Mouse (Mus musculus): ENCODE measurements around the gene Asna1. TPM values are rescaled to one million over a fixed set of nuclear protein-coding genes. Genes with fewer than 3 reads are reported as not detected.

Gene Asna1
- total and polyA plus RNA-seq, 3 experiments = 109 to 127 (median 119) TPM

GRCm38 (mm10) chr8:84994375-84994774 lies 30.7 kb downstream of the Asna1 start:
- H3K36me3 ChIP-seq (replicated peaks in 1 of 2; ENCODE audit: control insufficient read depth in 1 of 2, insufficient read depth in 1 of 2, low read length in 1 of 2) = peaks cover 22 to 58% of the 10 kb centered on the region in 2 experiments
- H3K4me2 ChIP-seq (ENCODE audit: insufficient read depth, low read depth, poor library complexity, severe bottlenecking) = no peak overlapping the region
- TF ChIP-seq TBP (conservative IDR thresholded peaks at IDR 0.05; ENCODE audit: low read depth, low read length) (no peak), MAX (IDR thresholded peaks at IDR 0.05; ENCODE audit: low read length) (no peak), JUND (conservative IDR thresholded peaks at IDR 0.05; ENCODE audit: low read depth, low read length) (no peak)
- in situ Hi-C loops (cut with MboI; ENCODE audit: low pct_ligation_motif_present, low pct_unique_long_range_greater_than_20kb, low sequenced_read_pairs) (loop anchor here (5.0 kb wide), 1 partner anchor 33 kb away; the partner anchor contains the start of genes Asna1 and Trir), dilution Hi-C loops (cut with MboI; ENCODE audit: extremely low pct_ligation_motif_present, extremely low pct_unique_long_range_greater_than_20kb, low sequenced_read_pairs) (no loop called here)
- no peaks in the 10 kb centered on the region for H3K9me3 ChIP-seq (replicated peaks; ENCODE audit: low read length)
- H3K27me3 ChIP-seq (replicated peaks) = no peaks in the 10 kb centered on the region
- H3K27ac ChIP-seq (ENCODE audit: insufficient read depth, low read depth) = no peak overlapping the region
- H3K4me3 ChIP-seq (replicated peaks in 1 of 3; ENCODE audit: low read depth in 2 of 3, low read length in 2 of 3, poor library complexity in 1 of 3) = no peak overlapping the region
- H3K79me2 ChIP-seq (replicated peaks; ENCODE audit: control insufficient read depth, extremely low read depth, insufficient read depth, poor library complexity, severe bottlenecking) = no peaks in the 10 kb centered on the region
- DNase-seq (ENCODE audit: extremely low read depth) = no peak
- H3K4me1 ChIP-seq (ENCODE audit: control insufficient read depth in 1 of 2, insufficient read depth in 2 of 2) = peaks cover 10 to 27% of the 10 kb centered on the region in 2 experiments
- no peak overlapping the region for H3K9ac ChIP-seq (ENCODE audit: insufficient read depth, low read depth)

- H3K9ac ChIP-seq (ENCODE audit: insufficient read depth, low read depth) = peak overlapping the region; percentile 78
- H3K27ac ChIP-seq (ENCODE audit: insufficient read depth, low read depth) = peak overlapping the region; percentile 10; the same call in 1 of the 2 replicates
- no peaks in the 10 kb centered on the region for H3K79me2 ChIP-seq (replicated peaks; ENCODE audit: control insufficient read depth, extremely low read depth, insufficient read depth, poor library complexity, severe bottlenecking)
- DNase-seq (ENCODE audit: extremely low read depth) = peak; percentile 63
- H3K27me3 ChIP-seq (replicated peaks) = no peaks in the 10 kb centered on the region
- peak overlapping the region; percentile 55 for H3K4me2 ChIP-seq (ENCODE audit: insufficient read depth, low read depth, poor library complexity, severe bottlenecking)
- TF ChIP-seq MXI1 (IDR thresholded peaks at IDR 0.05; ENCODE audit: low read depth, low read length) = no peak
- no peak for TF ChIP-seq MAFK (IDR thresholded peaks at IDR 0.05; ENCODE audit: insufficient replicate concordance, low read length)
- no peak for TF ChIP-seq ZNF384 (IDR thresholded peaks at IDR 0.05; ENCODE audit: low read depth, low read length)
- peak; percentile 53 for TF ChIP-seq USF1 (IDR thresholded peaks at IDR 0.05; ENCODE audit: low read depth, low read length)
- no peak for TF ChIP-seq POLR2AphosphoS2 (IDR thresholded peaks at IDR 0.05; ENCODE audit: low read depth, low read length)
- peaks cover 11 to 33% of the 10 kb centered on the region in 2 experiments for H3K36me3 ChIP-seq (replicated peaks in 1 of 2; ENCODE audit: control insufficient read depth in 1 of 2, insufficient read depth in 1 of 2, low read length in 1 of 2)
- dilution Hi-C loops (cut with MboI; ENCODE audit: extremely low pct_ligation_motif_present, extremely low pct_unique_long_range_greater_than_20kb, low sequenced_read_pairs) (no loop called here), in situ Hi-C loops (cut with MboI; ENCODE audit: low pct_ligation_motif_present, low pct_unique_long_range_greater_than_20kb, low sequenced_read_pairs) (loop anchor here (5.0 kb wide), 1 partner anchor 36 kb away; the partner anchor contains the start of genes Asna1 and Trir)
- no peaks in the 10 kb centered on the region for H3K9me3 ChIP-seq (replicated peaks; ENCODE audit: low read length)
- peaks cover 22 to 40% of the 10 kb centered on the region in 2 experiments for H3K4me1 ChIP-seq (ENCODE audit: control insufficient read depth in 1 of 2, insufficient read depth in 2 of 2)
- peak overlapping the region; percentile 62 to 79 (median 70) for H3K4me3 ChIP-seq (replicated peaks in 1 of 3; ENCODE audit: low read depth in 2 of 3, low read length in 2 of 3, poor library complexity in 1 of 3)
Observed at GRCm38 (mm10) chr8:84990836-84991235, 34.2 kb downstream of the Asna1 start.

- Histone ChIP-seq H3K4me2 (ENCODE audit: insufficient read depth, low read depth, poor library complexity, severe bottlenecking) (peak within 1 kb of the TSS; percentile 81), H3K9me3 (replicated peaks; ENCODE audit: low read length) (no peaks in the 10 kb centered on the region), H3K79me2 (replicated peaks; ENCODE audit: control insufficient read depth, extremely low read depth, insufficient read depth, poor library complexity, severe bottlenecking) (no peaks in the 10 kb centered on the region), H3K4me3 (replicated peaks in 1 of 3; ENCODE audit: low read depth in 2 of 3, low read length in 2 of 3, poor library complexity in 1 of 3) (peak within 1 kb of the TSS; percentile 62 to 79 (median 70)), H3K36me3 (replicated peaks in 1 of 2; ENCODE audit: control insufficient read depth in 1 of 2, insufficient read depth in 1 of 2, low read length in 1 of 2) (peaks cover 7 to 28% of the 10 kb centered on the region in 2 experiments), H3K27me3 (replicated peaks) (no peaks in the 10 kb centered on the region), H3K27ac (ENCODE audit: insufficient read depth, low read depth) (peak within 1 kb of the TSS; percentile 55; the same call in 1 of the 2 replicates), H3K4me1 (ENCODE audit: control insufficient read depth in 1 of 2, insufficient read depth in 2 of 2) (peaks cover 22 to 40% of the 10 kb centered on the region in 2 experiments), H3K9ac (ENCODE audit: insufficient read depth, low read depth) (peak within 1 kb of the TSS; percentile 93)
- peak; percentile 99 for DNase-seq (ENCODE audit: extremely low read depth)
- in situ Hi-C loops (cut with MboI; ENCODE audit: low pct_ligation_motif_present, low pct_unique_long_range_greater_than_20kb, low sequenced_read_pairs) (loop anchor here (5.0 kb wide), 1 partner anchor 37 kb away; the partner anchor contains the start of genes Asna1 and Trir), dilution Hi-C loops (cut with MboI; ENCODE audit: extremely low pct_ligation_motif_present, extremely low pct_unique_long_range_greater_than_20kb, low sequenced_read_pairs) (no loop called here)
- TF ChIP-seq MYC (IDR thresholded peaks at IDR 0.05; ENCODE audit: low read depth, low read length) = peak; percentile 46; the same call in 1 of the 2 replicates
- no peak for TF ChIP-seq ZMIZ1 (IDR thresholded peaks at IDR 0.05; ENCODE audit: low read depth, low read length)
- TF ChIP-seq USF2 (conservative IDR thresholded peaks at IDR 0.05; ENCODE audit: low read depth, low read length) = peak; percentile 85
- TF ChIP-seq ZNF384 (IDR thresholded peaks at IDR 0.05; ENCODE audit: low read depth, low read length) = no peak
- no peak for TF ChIP-seq POLR2AphosphoS2 (IDR thresholded peaks at IDR 0.05; ENCODE audit: low read depth, low read length)
- no peak for TF ChIP-seq RCOR1 (conservative IDR thresholded peaks at IDR 0.05; ENCODE audit: low read depth, low read length)
- no peak for TF ChIP-seq ELF1 (IDR thresholded peaks at IDR 0.05; ENCODE audit: low read depth, low read length)
- no peak for TF ChIP-seq JUN (IDR thresholded peaks at IDR 0.05; ENCODE audit: insufficient read depth, low read depth, low read length)
- no peak for TF ChIP-seq CHD2 (IDR thresholded peaks at IDR 0.05; ENCODE audit: low read length)
- no peak for TF ChIP-seq KAT2A (IDR thresholded peaks at IDR 0.05; ENCODE audit: insufficient replicate concordance, low read length)
- no peak for TF ChIP-seq JUND (conservative IDR thresholded peaks at IDR 0.05; ENCODE audit: low read depth, low read length)
- 0 out of 2 replicates have a peak, but pooled peaks have one; percentile 34 for TF ChIP-seq NRF1 (IDR thresholded peaks at IDR 0.05; ENCODE audit: low read depth, low read length)
- TF ChIP-seq MEF2A (IDR thresholded peaks at IDR 0.05; ENCODE audit: borderline replicate concordance, low read depth, low read length) = 0 out of 2 replicates have a peak, but pooled peaks have one; percentile 60
- no peak for TF ChIP-seq CHD1 (IDR thresholded peaks at IDR 0.05; ENCODE audit: low read depth, low read length)
- no peak for TF ChIP-seq GABPA (IDR thresholded peaks at IDR 0.05; ENCODE audit: insufficient replicate concordance, low read depth, low read length)
- TF ChIP-seq IRF4 (IDR thresholded peaks at IDR 0.05; ENCODE audit: low read depth, low read length) = no peak
- TF ChIP-seq MAZ (IDR thresholded peaks at IDR 0.05; ENCODE audit: low read depth, low read length) = peak; percentile 28
- TF ChIP-seq UBTF (IDR thresholded peaks at IDR 0.05; ENCODE audit: low read depth, low read length) = no peak
- peak; percentile 82; the same call in 1 of the 2 replicates for TF ChIP-seq MAX (IDR thresholded peaks at IDR 0.05; ENCODE audit: low read length)
Observed at GRCm38 (mm10) chr8:84990349-84990748, 34.7 kb downstream of the Asna1 start, which contains the start of gene Hook2. Gene Hook2 (plus strand): TSS chr8:84990603.
